Mouse (Mus musculus): ENCODE results near the gene Col23a1. TPM values are rescaled to one million over a fixed set of nuclear protein-coding genes. Genes with fewer than 3 reads are reported as not detected.

Col23a1 gene
- total RNA-seq, 2 experiments from 2014 or later, result 0.09 TPM; not detected in 1

DNA sequence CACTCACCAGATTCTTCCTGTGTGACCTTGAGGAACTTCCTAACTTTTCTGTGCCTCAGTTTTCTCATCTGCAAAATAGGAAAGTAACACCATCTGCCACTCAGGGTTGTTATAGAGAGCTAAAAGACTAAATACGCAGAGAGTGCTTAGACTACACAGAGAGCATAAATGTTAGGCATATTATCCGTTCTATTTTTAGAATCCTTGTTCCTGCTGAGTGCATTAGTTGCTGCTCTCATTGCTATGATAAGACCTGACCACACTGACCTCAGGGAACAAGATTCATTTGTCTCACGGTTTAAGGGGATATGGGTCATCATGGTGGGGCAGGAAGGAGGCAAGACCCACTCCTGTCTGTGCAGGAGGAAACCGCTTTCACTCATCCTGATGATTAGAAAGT is 80.6 kb downstream of the Col23a1 start:
- no peak for ATAC-seq (replicated peaks; ENCODE audit: low FRiP score, poor library complexity, severe bottlenecking)

DNA sequence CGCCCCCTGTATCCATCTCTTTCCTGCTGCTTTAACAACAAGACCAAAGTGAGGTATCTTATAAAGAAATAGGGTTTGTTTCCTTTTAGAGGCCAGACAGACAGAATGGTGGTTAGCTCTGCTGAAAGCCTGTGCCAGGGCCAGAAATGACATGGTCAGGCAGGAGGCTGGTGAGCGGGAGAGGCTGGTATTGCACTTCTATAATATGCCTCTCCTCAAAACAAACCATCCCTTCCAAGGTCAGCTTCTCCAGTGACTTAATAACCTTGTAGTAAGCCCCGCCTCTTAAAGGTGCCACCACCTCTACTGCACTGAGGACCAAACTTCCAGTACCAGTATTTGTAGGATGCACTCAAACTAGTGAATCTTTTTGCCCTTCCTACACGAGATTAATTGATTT is 81.6 kb downstream of the Col23a1 start:
- no peak for ATAC-seq (replicated peaks; ENCODE audit: low FRiP score, poor library complexity, severe bottlenecking)

- no peak for ATAC-seq (replicated peaks; ENCODE audit: low FRiP score, poor library complexity, severe bottlenecking)
These were observed 82.2 kb downstream of the Col23a1 start for GRCm38 (mm10) chr11:51371926-51372325.

DNA sequence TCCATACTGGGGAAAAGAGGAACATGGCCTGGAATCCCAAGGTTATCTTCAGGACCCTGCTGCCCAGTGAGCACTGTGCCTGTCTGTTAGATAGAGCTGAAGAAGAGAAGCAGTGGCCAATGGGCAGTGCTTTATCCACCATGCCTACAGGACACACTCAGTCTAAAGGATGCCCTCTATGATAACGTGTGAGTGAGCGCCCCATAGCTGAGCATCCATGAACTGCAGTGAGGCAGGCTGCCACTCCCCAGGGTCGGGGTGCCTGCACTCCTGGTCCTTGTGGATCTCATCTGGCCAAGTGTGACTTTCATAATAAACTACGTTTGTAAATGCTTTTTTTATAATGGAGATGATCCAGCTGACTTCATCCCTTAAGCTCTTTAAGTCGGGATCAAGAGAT is 87.5 kb downstream of the Col23a1 start:
- ATAC-seq (replicated peaks; ENCODE audit: low FRiP score, poor library complexity, severe bottlenecking), result no peak

GRCm38 (mm10) chr11:51388892-51389340 is 99.2 kb downstream of the Col23a1 start:
- no peak for ATAC-seq (replicated peaks; ENCODE audit: low FRiP score, poor library complexity, severe bottlenecking)

DNA sequence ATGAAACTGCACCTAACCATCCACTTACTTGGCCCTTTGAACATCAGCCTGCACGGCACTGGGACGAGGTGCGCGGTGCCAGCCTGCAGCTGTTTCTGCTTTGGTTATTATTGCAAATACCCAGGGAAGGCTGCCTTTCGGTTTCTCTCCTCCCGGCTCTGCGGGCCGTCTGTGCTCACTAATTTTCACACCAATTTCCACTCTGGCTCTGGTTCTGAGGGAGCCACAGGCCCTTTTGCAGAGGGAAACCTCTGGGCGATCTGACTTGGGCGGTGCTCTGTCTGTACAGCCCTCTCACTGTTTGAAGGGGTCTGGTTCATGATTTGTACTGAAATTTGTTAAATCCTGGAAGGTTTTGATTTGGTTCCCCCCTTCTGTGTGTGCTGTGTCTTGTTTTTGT is 100.0 kb downstream of the Col23a1 start:
- ATAC-seq (replicated peaks; ENCODE audit: low FRiP score, poor library complexity, severe bottlenecking), result no peak

DNA sequence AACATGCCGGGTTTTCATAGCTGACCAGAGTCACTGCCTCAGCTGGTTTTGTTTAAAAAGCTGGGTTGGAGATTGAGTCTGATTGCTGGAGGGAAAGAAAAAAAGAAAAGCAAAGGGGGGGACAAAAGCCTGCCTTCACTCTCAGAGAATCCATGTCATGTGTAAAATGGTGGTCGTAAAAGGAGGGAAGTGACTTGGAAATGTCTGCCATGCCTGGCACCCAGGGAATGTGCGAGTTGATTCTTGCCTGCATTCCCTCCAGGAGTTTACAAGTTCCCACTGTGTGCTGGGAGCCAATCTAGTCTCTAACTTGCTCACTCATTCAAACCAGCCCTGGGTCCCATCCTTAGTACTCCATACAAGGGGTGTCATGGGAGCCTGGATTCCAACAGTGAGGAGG is 100.8 kb downstream of the Col23a1 start:
- ATAC-seq (replicated peaks; ENCODE audit: low FRiP score, poor library complexity, severe bottlenecking), result no peak

- no peak for ATAC-seq (replicated peaks; ENCODE audit: low FRiP score, poor library complexity, severe bottlenecking)
These were observed 101.8 kb downstream of the Col23a1 start for GRCm38 (mm10) chr11:51391548-51391947.

GRCm38 (mm10) chr11:51394301-51394865 is 104.7 kb downstream of the Col23a1 start:
- no peak for ATAC-seq (replicated peaks; ENCODE audit: low FRiP score, poor library complexity, severe bottlenecking)

DNA sequence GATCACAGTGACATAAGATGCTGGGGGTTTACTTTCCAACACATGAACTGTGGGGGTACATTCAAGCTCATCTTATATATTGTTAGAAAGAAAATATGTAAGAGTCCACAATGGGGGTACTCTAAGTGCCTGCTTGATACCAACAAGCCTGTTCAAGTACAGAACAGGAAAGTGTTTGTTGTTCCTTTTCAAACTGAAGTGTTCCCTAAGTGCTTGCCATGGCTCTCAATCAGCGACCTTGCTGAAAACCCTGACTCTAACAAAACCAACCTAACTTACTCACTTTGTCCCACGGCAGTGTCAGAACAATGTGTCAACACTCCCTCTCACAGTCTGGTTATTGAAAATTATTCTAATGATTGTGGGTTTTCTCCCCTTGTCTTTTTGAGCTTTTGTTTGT is 106.7 kb downstream of the Col23a1 start:
- ATAC-seq (replicated peaks; ENCODE audit: low FRiP score, poor library complexity, severe bottlenecking), result no peak

DNA sequence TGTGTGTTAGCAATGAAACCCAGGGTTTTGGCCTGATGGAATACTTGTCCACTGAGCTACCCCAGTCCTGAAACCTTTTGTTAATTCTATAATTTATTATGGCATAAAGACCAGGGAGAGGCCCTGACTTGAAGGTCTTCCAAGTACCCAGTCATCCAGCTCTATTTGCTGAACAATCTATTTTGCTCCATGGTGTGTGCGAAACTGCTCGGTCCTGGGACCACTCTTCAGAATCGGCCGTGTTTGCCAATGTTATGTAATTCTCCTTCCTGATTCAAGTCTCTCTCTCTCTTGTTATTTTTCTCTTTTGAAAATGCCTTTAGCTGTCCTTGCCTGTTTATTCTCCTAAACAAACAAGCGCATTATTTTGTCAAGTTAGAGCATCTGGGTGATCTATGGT is 108.4 kb downstream of the Col23a1 start:
- ATAC-seq (replicated peaks; ENCODE audit: low FRiP score, poor library complexity, severe bottlenecking), result no peak

DNA sequence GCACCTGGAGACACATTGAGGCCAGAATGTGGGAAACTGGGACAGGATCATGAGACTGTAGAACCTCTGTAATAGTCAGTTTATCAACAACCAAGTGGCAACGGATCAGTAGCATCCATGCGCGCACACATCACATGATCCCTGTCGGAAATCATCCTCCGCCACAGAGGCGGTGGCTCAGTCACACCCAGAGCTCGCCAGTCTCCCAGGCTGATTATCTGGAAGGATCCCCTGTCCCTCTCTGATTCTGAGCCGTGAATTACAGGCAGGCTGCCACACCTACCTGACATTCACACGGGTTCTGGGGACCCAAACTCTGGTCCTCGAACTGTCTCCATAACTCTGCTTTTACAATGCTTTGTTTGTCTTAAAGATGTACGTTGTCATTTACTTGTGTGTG is 110.6 kb downstream of the Col23a1 start:
- ATAC-seq (replicated peaks; ENCODE audit: low FRiP score, poor library complexity, severe bottlenecking), result no peak

DNA sequence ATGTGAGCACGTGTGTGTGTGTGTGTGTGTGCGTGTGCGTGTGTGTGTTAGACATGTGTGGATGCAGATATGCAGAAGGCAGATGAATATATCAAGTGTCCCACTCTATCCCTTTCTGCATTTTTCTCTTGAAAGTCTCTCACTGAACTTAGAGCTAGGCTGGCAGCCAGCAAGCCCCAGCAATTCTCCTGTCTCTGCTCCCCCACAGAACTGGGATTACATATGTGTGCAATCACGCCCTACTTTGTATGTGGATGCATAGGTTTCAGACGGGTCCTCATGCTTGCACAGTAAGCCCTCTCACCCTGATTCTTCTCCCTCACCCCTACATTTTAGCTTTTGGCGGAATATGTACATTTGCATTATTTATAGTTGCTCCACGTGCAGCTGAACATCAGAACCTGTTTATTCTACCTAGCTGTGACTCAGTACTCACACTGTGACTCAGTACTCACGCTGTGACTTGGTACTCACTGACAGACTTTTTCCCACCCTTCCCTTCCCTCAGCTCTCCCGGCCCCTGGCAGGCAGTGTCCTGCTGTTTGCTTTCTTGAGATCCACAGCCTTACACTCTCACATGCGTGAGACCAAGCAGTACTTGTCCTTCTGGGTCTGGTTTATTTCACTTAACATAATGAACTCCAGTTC is 111.9 kb downstream of the Col23a1 start:
- ATAC-seq (replicated peaks; ENCODE audit: low FRiP score, poor library complexity, severe bottlenecking), result no peak

- ATAC-seq (replicated peaks; ENCODE audit: low FRiP score, poor library complexity, severe bottlenecking), result no peak
These were observed 114.2 kb downstream of the Col23a1 start for GRCm38 (mm10) chr11:51403886-51404285.

GRCm38 (mm10) chr11:51404865-51405440 is 115.2 kb downstream of the Col23a1 start:
- no peak for ATAC-seq (replicated peaks; ENCODE audit: low FRiP score, poor library complexity, severe bottlenecking)

- ATAC-seq (replicated peaks; ENCODE audit: low FRiP score, poor library complexity, severe bottlenecking), result no peak
These were observed 116.8 kb downstream of the Col23a1 start for GRCm38 (mm10) chr11:51406531-51406930.

DNA sequence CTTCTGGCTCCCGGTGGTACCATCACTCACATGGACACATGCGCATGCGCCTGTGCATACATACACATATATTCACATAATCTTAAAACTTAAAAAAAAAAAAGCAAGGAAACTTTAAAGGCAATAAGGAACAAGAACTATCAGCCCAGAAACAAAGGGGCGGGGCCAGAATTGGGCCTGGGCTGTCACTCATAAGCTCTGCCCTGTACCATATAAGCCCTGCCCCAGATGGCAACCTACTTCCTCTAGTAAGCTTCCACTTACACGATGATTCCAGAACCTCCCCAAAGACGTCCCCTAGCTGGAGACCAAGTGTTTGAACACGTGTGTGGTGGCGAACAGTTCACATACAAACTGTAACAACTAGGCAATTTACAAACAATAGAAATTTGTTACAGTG is 117.6 kb downstream of the Col23a1 start:
- ATAC-seq (replicated peaks; ENCODE audit: low FRiP score, poor library complexity, severe bottlenecking), result no peak

- no peak for ATAC-seq (replicated peaks; ENCODE audit: low FRiP score, poor library complexity, severe bottlenecking)
These were observed 121.1 kb downstream of the Col23a1 start for GRCm38 (mm10) chr11:51410771-51411170.

DNA sequence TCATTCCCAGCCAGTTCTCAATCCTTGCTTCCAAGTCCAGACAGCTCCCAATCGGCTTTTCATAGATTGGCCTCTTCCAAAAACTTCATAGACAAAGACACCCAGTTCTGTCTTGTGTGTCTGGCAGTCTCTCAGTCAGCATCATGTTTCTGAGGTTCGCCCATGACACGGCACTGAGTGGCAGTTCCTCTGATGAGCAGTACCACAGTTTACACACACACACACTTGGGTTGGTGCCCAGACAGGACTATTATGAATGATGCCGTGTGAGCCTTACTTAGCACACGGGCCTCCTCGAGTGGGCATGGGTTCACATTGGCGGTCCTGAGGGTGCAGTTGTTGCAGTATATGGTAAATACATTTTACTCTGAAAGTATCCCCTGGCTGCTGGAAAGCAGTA is 124.8 kb downstream of the Col23a1 start:
- ATAC-seq (replicated peaks; ENCODE audit: low FRiP score, poor library complexity, severe bottlenecking), result no peak

DNA sequence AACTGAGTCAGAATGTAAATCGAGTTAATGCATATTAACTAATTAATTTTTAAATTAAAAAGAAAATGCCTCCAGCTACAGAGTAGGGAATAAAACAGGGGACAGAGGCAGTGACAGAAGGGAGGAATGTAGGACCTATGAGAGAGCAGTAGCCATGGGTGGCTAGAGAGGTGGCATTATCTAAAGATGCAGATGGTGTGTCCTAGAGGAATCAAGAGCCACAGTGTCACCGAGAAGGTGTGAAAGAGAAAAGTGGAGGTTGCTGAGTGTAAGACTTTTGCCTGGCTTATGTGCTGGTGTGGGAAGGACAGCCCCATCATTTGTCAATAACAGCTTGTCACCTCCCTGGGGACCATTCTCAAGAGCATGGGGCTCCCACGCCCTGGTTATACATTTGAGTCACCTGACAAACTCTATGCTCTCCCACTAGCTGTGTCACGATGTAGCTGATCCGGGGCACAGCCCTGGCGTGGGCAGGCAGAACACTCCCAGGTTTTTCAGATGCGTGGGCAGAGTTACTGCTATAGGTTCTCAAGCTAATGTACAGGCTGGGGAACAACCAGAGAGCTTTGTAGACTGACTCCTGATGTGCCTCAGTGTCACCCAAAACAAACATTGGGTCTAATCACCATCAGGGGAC is 125.4 kb downstream of the Col23a1 start:
- no peak for ATAC-seq (replicated peaks; ENCODE audit: low FRiP score, poor library complexity, severe bottlenecking)

DNA sequence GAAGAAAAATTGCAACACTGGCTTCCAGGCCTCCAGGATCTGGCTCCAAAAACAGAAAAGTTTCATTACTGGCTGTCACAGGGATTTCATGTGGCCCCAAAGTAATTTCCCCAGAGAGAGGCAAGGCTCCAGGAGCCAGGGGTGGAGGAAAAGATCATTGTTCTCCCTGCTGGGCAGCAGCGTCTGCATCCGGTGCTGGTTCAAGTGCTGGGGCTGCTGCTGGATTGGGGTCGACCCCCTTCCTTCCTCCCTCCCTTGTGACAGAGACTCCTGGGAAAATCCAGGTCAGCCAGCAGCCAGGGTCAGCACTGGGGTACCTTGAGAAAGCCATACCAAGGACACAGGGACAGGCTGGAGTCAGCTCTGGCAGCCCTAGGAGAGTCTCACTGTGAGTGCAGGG is 129.1 kb downstream of the Col23a1 start:
- no peak for ATAC-seq (replicated peaks; ENCODE audit: low FRiP score, poor library complexity, severe bottlenecking)
